Comparison of ENCODE assay signal across 8 mouse cellular contexts in genomic region chr2:128364161-128364560, GRCm38 (mm10).
DNase-seq lines count a peak whose midpoint lies in the region; ATAC-seq lines count a peak whose summit lies in the region.

No protein-coding gene starts in this region.

- H3K4me2 ChIP-seq in embryonic facial prominence, embryonic 13.5 days = peak overlapping the region; percentile 44
- H3K4me2 ChIP-seq in intestine, embryonic 14.5 days (ENCODE audit: low read length) = peak overlapping the region; percentile 51
- H3K4me2 ChIP-seq in liver, embryonic 13.5 days = peak overlapping the region; percentile 29

- no peaks in the 10 kb centered on the region for H3K36me3 ChIP-seq in embryonic facial prominence, embryonic 13.5 days
- H3K36me3 ChIP-seq in intestine, embryonic 14.5 days (ENCODE audit: control insufficient read depth, insufficient read depth, low read length) = no peaks in the 10 kb centered on the region
- no peaks in the 10 kb centered on the region for H3K36me3 ChIP-seq in liver, embryonic 13.5 days

- DNase-seq in ZHBTc4 (ENCODE audit: low read depth, low spot score) = peak; percentile 81
- DNase-seq in intestine, embryonic 14.5 days (ENCODE audit: low spot score) = peak; percentile 79
- no peak for DNase-seq in liver, embryonic 13.5 days
- no peak for DNase-seq in right cerebral cortex, adult 2 months (ENCODE audit: low spot score in 2 of 2)
- no peak for DNase-seq in Muller cell, postnatal 12 days (ENCODE audit: inconsistent ontology term)
- DNase-seq in left cerebral cortex, postnatal 36 days (ENCODE audit: low spot score in 2 of 2) = no peak

- no peaks in the 10 kb centered on the region for H3K27me3 ChIP-seq in embryonic facial prominence, embryonic 13.5 days
- no peaks in the 10 kb centered on the region for H3K27me3 ChIP-seq in intestine, embryonic 14.5 days (replicated peaks; ENCODE audit: control insufficient read depth, insufficient read depth, low read length)
- H3K27me3 ChIP-seq in liver, embryonic 13.5 days = no peaks in the 10 kb centered on the region

- no peak for ATAC-seq in embryonic facial prominence, embryonic 13.5 days (ENCODE audit: insufficient number of reproducible peaks, insufficient read depth, low FRiP score, low TSS enrichment, low read depth)
- ATAC-seq in intestine, embryonic 14.5 days (replicated peaks; ENCODE audit: low FRiP score, low TSS enrichment, low read depth) = peak; percentile 88
- ATAC-seq in liver, embryonic 13.5 days (ENCODE audit: low read depth) = peak; percentile 60; the same call in 1 of the 2 replicates
- ATAC-seq in neutrophil, adult 5-6 weeks (ENCODE audit: extremely low read depth, insufficient number of reproducible peaks, low FRiP score, poor library complexity, severe bottlenecking) = peak; percentile 30; the same call in 1 of the 2 replicates

- H3K9me3 ChIP-seq in embryonic facial prominence, embryonic 13.5 days = no peaks in the 10 kb centered on the region
- H3K9me3 ChIP-seq in intestine, embryonic 14.5 days (ENCODE audit: control insufficient read depth, low read length) = no peaks in the 10 kb centered on the region
- H3K9me3 ChIP-seq in liver, embryonic 13.5 days (replicated peaks) = no peaks in the 10 kb centered on the region

- intact Hi-C loops in left cerebral cortex, postnatal 36 days (cut with DNase I) = no loop called here

- WGBS in embryonic facial prominence, embryonic 13.5 days = 31% methylated on average over 14 of the region's 14 CpGs
- WGBS in intestine, embryonic 14.5 days = 8% methylated on average over 14 of the region's 14 CpGs
- 40% methylated on average over 14 of the region's 14 CpGs for WGBS in liver, embryonic 13.5 days (ENCODE audit: insufficient replicate concordance)

- H3K27ac ChIP-seq in embryonic facial prominence, embryonic 13.5 days = no peak overlapping the region
- peak overlapping the region; percentile 34; the same call in 1 of the 2 replicates for H3K27ac ChIP-seq in intestine, embryonic 14.5 days (ENCODE audit: low read depth)
- H3K27ac ChIP-seq in liver, embryonic 13.5 days = no peak overlapping the region

- no peak overlapping the region for H3K4me3 ChIP-seq in embryonic facial prominence, embryonic 13.5 days
- H3K4me3 ChIP-seq in intestine, embryonic 14.5 days (ENCODE audit: low read depth, low read length) = peak overlapping the region; percentile 15; the same call in 1 of the 2 replicates
- no peak overlapping the region for H3K4me3 ChIP-seq in liver, embryonic 13.5 days (replicated peaks)

- no peak overlapping the region for H3K9ac ChIP-seq in embryonic facial prominence, embryonic 13.5 days
- no peak overlapping the region for H3K9ac ChIP-seq in intestine, embryonic 14.5 days (ENCODE audit: low read length)
- no peak overlapping the region for H3K9ac ChIP-seq in liver, embryonic 13.5 days

- peaks cover 11% of the 10 kb centered on the region for H3K4me1 ChIP-seq in embryonic facial prominence, embryonic 13.5 days
- H3K4me1 ChIP-seq in intestine, embryonic 14.5 days (replicated peaks; ENCODE audit: control insufficient read depth, insufficient read depth, low read length) = peaks cover 5% of the 10 kb centered on the region; the same call in 1 of the 2 replicates
- H3K4me1 ChIP-seq in liver, embryonic 13.5 days (replicated peaks) = peaks cover 20% of the 10 kb centered on the region

Comparison
In these comparisons a context has a peak if more than half of its experiments do, and no peak if none do; other contexts are left out.
1. DNase-seq: peak in ZHBTc4 (single experiment) and intestine, embryonic 14.5 days (single experiment); none in liver, embryonic 13.5 days (single experiment), right cerebral cortex, adult 2 months (0 of 2), Muller cell, postnatal 12 days (single experiment) and left cerebral cortex, postnatal 36 days (0 of 2).
2. Peak in every context shown above with its lines, with median percentiles within 50 percentile points of each other: H3K4me2 ChIP-seq.